Mouse (Mus musculus) ES-Bruce4 (cell line): ENCODE measurements around the gene Btk. TPM values are rescaled to one million over a fixed set of nuclear protein-coding genes. Genes with fewer than 3 reads are reported as not detected.

Source experiments
- H3K27ac ChIP-seq: 2 replicates; pipeline ENCODE4 v1.5.1; 2012; ENCODE audit warnings: low read length, inconsistent platforms; ENCODE audit not compliant: insufficient read depth
- H3K27me3 ChIP-seq: 2 replicates; pipeline ENCODE4 v1.6.1; 2012; ENCODE audit warnings: mild to moderate bottlenecking, low read length, inconsistent platforms; ENCODE audit not compliant: control insufficient read depth, poor library complexity, insufficient read depth, severe bottlenecking
- H3K36me3 ChIP-seq: 2 replicates; pipeline ENCODE4 v1.6.1; 2012; ENCODE audit warnings: inconsistent platforms, mild to moderate bottlenecking, low read length, moderate library complexity; ENCODE audit not compliant: control insufficient read depth, poor library complexity, insufficient read depth, severe bottlenecking
- H3K4me1 ChIP-seq: one replicate; pipeline ENCODE4 v1.8.1; 2011; ENCODE audit warnings: low read length; ENCODE audit not compliant: control insufficient read depth, insufficient read depth
- H3K4me3 ChIP-seq: 2 replicates; pipeline ENCODE4 v1.5.1; 2011; ENCODE audit warnings: low read depth, mild to moderate bottlenecking, low read length
- H3K9ac ChIP-seq: 2 replicates; pipeline ENCODE4 v1.6.1; 2012; ENCODE audit warnings: low read depth, mild to moderate bottlenecking, inconsistent platforms; ENCODE audit not compliant: poor library complexity, severe bottlenecking
- H3K9me3 ChIP-seq: replicated peaks from 2 replicates; pipeline ENCODE4 v1.6.1; 2012; ENCODE audit warnings: mild to moderate bottlenecking, low read length, inconsistent platforms; ENCODE audit not compliant: control insufficient read depth, poor library complexity, insufficient read depth, severe bottlenecking
- CTCF ChIP-seq: IDR thresholded peaks from one replicate; pipeline ENCODE4 v1.8.1; 2011; ENCODE audit warnings: low read depth, low read length
- EP300 ChIP-seq: IDR thresholded peaks from 2 replicates; pipeline ENCODE4 v1.6.1; 2011; ENCODE audit warnings: low read depth, low read length; ENCODE audit not compliant: insufficient read depth
- POLR2A ChIP-seq: IDR thresholded peaks from one replicate; pipeline ENCODE4 v1.8.1; 2011; ENCODE audit warnings: low read length; ENCODE audit not compliant: insufficient read depth
- polyA plus RNA-seq: library from polyadenylated mRNA; stranded (reverse); fragments of >200 nt; gene quantifications from 2 replicates; pipeline ENCODE4 v1.2.4, GENCODE M21; 2011; ENCODE audit warnings: low read depth; ENCODE audit not compliant: missing spikeins, insufficient read depth, insufficient read length

The Btk gene
- polyA plus RNA-seq, 1 experiment: not detected

GRCm38 (mm10) chrX:134564326-134564725, 19.0 kb downstream of the Btk start:
- H3K4me3 ChIP-seq: no peak overlapping the region
- H3K27ac ChIP-seq: no peak overlapping the region
- no peaks in the 10 kb centered on the region for H3K9me3 ChIP-seq
- no peak overlapping the region for H3K9ac ChIP-seq
- TF ChIP-seq EP300 (no peak), CTCF (no peak), POLR2A (no peak)
- no peaks in the 10 kb centered on the region for H3K4me1 ChIP-seq
- no peaks in the 10 kb centered on the region for H3K27me3 ChIP-seq
- no peaks in the 10 kb centered on the region for H3K36me3 ChIP-seq

- Histone ChIP-seq H3K36me3 (no peaks in the 10 kb centered on the region), H3K27ac (no peak overlapping the region), H3K27me3 (no peaks in the 10 kb centered on the region), H3K4me3 (no peak overlapping the region), H3K9ac (no peak overlapping the region), H3K9me3 (no peaks in the 10 kb centered on the region), H3K4me1 (no peaks in the 10 kb centered on the region)
- no peak for TF ChIP-seq EP300
- TF ChIP-seq POLR2A: no peak
- TF ChIP-seq CTCF: no peak
Observed at GRCm38 (mm10) chrX:134554425-134554824, 28.9 kb downstream of the Btk start.

DNA sequence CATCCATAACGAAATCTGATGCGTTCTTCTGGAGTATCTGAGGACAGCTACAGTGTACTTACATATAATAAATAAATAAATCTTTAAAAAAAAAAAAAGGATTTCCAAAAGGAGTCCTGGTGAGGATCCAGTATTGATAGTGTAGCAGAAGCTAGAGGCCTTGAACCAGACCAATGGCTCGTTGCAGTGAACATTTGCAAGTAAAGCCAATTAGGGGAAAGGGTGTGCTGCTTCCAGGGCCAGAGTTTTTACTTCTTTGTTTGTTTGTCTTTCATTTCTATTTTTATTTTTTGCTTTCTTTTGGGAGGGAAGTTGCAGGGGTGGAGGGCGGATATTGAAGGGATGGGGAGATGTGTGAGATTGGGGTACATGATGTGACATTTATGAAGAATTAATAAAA, 30.0 kb downstream of the Btk start:
- Histone ChIP-seq H3K9ac (no peak overlapping the region), H3K4me3 (no peak overlapping the region), H3K27ac (no peak overlapping the region), H3K9me3 (no peaks in the 10 kb centered on the region), H3K27me3 (no peaks in the 10 kb centered on the region), H3K4me1 (no peaks in the 10 kb centered on the region), H3K36me3 (no peaks in the 10 kb centered on the region)
- TF ChIP-seq POLR2A (no peak), EP300 (no peak), CTCF (no peak)

DNA sequence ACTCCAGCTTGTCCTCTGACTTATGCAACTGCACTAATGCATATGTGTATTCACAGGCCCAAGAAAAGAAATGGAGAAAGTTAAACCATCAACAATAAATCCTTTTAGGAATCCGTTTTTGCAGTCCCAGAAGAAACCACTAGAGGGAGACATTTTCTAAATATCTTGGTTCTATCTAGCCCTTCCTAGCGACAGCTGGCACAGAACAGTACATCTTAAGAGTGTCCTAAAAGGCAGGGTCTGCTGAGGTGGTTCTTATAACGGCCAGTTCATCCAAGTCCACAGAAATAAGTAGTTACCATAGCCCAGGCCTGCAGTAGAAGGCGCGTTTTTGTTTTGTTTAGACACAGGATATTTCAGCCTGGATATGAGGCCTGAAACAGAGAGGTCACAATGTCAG, 32.5 kb downstream of the Btk start:
- Histone ChIP-seq H3K4me3 (no peak overlapping the region), H3K9ac (no peak overlapping the region), H3K4me1 (no peaks in the 10 kb centered on the region), H3K27ac (no peak overlapping the region), H3K27me3 (no peaks in the 10 kb centered on the region), H3K9me3 (no peaks in the 10 kb centered on the region), H3K36me3 (no peaks in the 10 kb centered on the region)
- no peak for TF ChIP-seq EP300
- TF ChIP-seq POLR2A: no peak
- TF ChIP-seq CTCF: no peak

- TF ChIP-seq POLR2A: no peak
- TF ChIP-seq EP300: no peak
- TF ChIP-seq CTCF: no peak
- H3K27ac ChIP-seq: no peak overlapping the region
- H3K4me3 ChIP-seq: no peak overlapping the region
- no peaks in the 10 kb centered on the region for H3K36me3 ChIP-seq
- H3K9ac ChIP-seq: no peak overlapping the region
- H3K4me1 ChIP-seq: no peaks in the 10 kb centered on the region
- no peaks in the 10 kb centered on the region for H3K27me3 ChIP-seq
- no peaks in the 10 kb centered on the region for H3K9me3 ChIP-seq
Observed at GRCm38 (mm10) chrX:134547330-134547729, 36.0 kb downstream of the Btk start.

DNA sequence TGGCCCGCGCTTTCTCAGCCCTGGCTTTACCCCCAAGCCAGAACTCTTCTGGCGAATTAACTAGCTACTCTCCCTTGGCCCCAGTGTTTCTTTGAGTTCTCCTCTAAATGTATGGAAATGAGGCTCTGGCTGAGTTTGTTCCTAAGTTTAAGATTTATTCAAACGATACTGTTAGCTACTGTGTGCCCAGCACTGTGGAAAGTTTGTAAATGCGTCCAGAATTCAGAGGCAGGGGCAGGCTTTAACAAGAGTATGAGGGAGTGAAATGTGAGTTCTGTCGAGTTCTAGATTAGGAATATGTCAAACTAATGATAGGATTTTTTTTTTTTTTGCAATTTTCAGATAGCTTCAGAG, 41.4 kb downstream of the Btk start:
- peak overlapping the region; percentile 88 for H3K9ac ChIP-seq
- H3K4me3 ChIP-seq: peak overlapping the region; percentile 80; the same call in 1 of the 2 replicates
- no peaks in the 10 kb centered on the region for H3K9me3 ChIP-seq
- no peaks in the 10 kb centered on the region for H3K4me1 ChIP-seq
- TF ChIP-seq CTCF (no peak), POLR2A (no peak), EP300 (no peak)
- H3K27ac ChIP-seq: peak overlapping the region; percentile 61; the same call in 1 of the 2 replicates
- peaks cover 5% of the 10 kb centered on the region for H3K36me3 ChIP-seq
- H3K27me3 ChIP-seq: no peaks in the 10 kb centered on the region
